In genomic region chr4:84070089-84070488, GRCm38 (mm10) we compare ENCODE assay signal across 21 mouse cellular contexts.
DNase-seq lines count a peak whose midpoint lies in the region; ATAC-seq and TF ChIP-seq lines count a peak whose summit lies in the region.
"Had no signal": no experiment of that assay in that cellular context is flagged by ENCODE, and none has a peak within 500 bp of the region (broad histone marks: within the 10 kb centered on the region; RNA-seq: fewer than 3 reads in every experiment).

No protein-coding gene starts in this region.

- no peaks in the 10 kb centered on the region for H3K36me3 ChIP-seq in hindbrain, embryonic 12.5 days
- no peaks in the 10 kb centered on the region for H3K36me3 ChIP-seq in hindbrain, embryonic 16.5 days (ENCODE audit: control insufficient read depth, insufficient read depth, low read length)
- no peaks in the 10 kb centered on the region for H3K36me3 ChIP-seq in stomach, embryonic 14.5 days (ENCODE audit: control insufficient read depth, insufficient read depth, low read length)
- no peaks in the 10 kb centered on the region for H3K36me3 ChIP-seq in stomach, postnatal 0 days (ENCODE audit: control insufficient read depth, insufficient read depth, low read length)
- H3K36me3 ChIP-seq in limb, embryonic 10.5 days: no peaks in the 10 kb centered on the region
- no peaks in the 10 kb centered on the region for H3K36me3 ChIP-seq in midbrain, embryonic 15.5 days (replicated peaks)
- H3K36me3 ChIP-seq: lung, embryonic 15.5 days; midbrain, embryonic 13.5 days had no signal

- H3K27me3 ChIP-seq in hindbrain, embryonic 12.5 days: peaks cover under 1% of the 10 kb centered on the region; the same call in 1 of the 2 replicates
- no peaks in the 10 kb centered on the region for H3K27me3 ChIP-seq in hindbrain, embryonic 16.5 days (replicated peaks; ENCODE audit: control insufficient read depth, insufficient read depth, low read length)
- H3K27me3 ChIP-seq in stomach, embryonic 14.5 days (ENCODE audit: control insufficient read depth, insufficient read depth, low read length): no peaks in the 10 kb centered on the region
- H3K27me3 ChIP-seq in stomach, postnatal 0 days (ENCODE audit: control insufficient read depth, insufficient read depth, low read length): no peaks in the 10 kb centered on the region
- 0 out of 2 replicates have a peak, but pooled peaks cover 4% of the 10 kb centered on the region for H3K27me3 ChIP-seq in limb, embryonic 10.5 days (ENCODE audit: low read depth, poor library complexity, severe bottlenecking)
- no peaks in the 10 kb centered on the region; the same call in 1 of the 2 replicates for H3K27me3 ChIP-seq in midbrain, embryonic 15.5 days (replicated peaks)
- H3K27me3 ChIP-seq: lung, embryonic 15.5 days had no signal

- WGBS in hindbrain, embryonic 12.5 days: 75% methylated on average over 4 of the region's 4 CpGs
- WGBS in hindbrain, embryonic 16.5 days: 76% methylated on average over 4 of the region's 4 CpGs
- WGBS in stomach, embryonic 14.5 days: 49% methylated on average over 4 of the region's 4 CpGs
- WGBS in stomach, postnatal 0 days: 47% methylated on average over 4 of the region's 4 CpGs
- WGBS in limb, embryonic 10.5 days: 56% methylated on average over 4 of the region's 4 CpGs
- WGBS in midbrain, embryonic 15.5 days: 78% methylated on average over 4 of the region's 4 CpGs

- H3K9ac ChIP-seq in hindbrain, embryonic 12.5 days: no peak overlapping the region; the same call in 1 of the 2 replicates
- no peak overlapping the region for H3K9ac ChIP-seq in hindbrain, embryonic 16.5 days (ENCODE audit: low read depth, low read length)
- H3K9ac ChIP-seq in stomach, embryonic 14.5 days (replicated peaks; ENCODE audit: low read depth, low read length): no peak overlapping the region
- H3K9ac ChIP-seq in stomach, postnatal 0 days (ENCODE audit: low read length): no peak overlapping the region
- H3K9ac ChIP-seq in midbrain, embryonic 15.5 days: no peak overlapping the region
- H3K9ac ChIP-seq: lung, embryonic 15.5 days; midbrain, embryonic 13.5 days had no signal

- no peak for DNase-seq in stomach, postnatal 0 days (ENCODE audit: low spot score)
- no peak for DNase-seq in limb, embryonic 10.5 days (ENCODE audit: low spot score)
- no peak for DNase-seq in adrenal gland, adult (ENCODE audit: inconsistent age in 2 of 2, low spot score in 1 of 2)
- no peak for DNase-seq in embryo, embryonic 9.5 days (ENCODE audit: extremely low spot score)
- DNase-seq: cerebellum, postnatal 14 days; embryo, embryonic 11 days; gastrocnemius, postnatal 14 days; heart, postnatal 10 days; kidney, postnatal 14 days; spleen, adult 18-20 months; thymus, postnatal 25 days had no signal

- H3K27ac ChIP-seq in hindbrain, embryonic 12.5 days: peak overlapping the region; percentile 57
- no peak overlapping the region for H3K27ac ChIP-seq in hindbrain, embryonic 16.5 days (ENCODE audit: low read depth, low read length)
- H3K27ac ChIP-seq in stomach, embryonic 14.5 days (ENCODE audit: low read length): peak overlapping the region; percentile 7; the same call in 1 of the 2 replicates
- no peak overlapping the region for H3K27ac ChIP-seq in stomach, postnatal 0 days (replicated peaks)
- peak overlapping the region; percentile 65 for H3K27ac ChIP-seq in limb, embryonic 10.5 days
- H3K27ac ChIP-seq in midbrain, embryonic 15.5 days: no peak overlapping the region
- H3K27ac ChIP-seq: left cerebral cortex, adult 2 months; lung, embryonic 15.5 days; macrophage; midbrain, embryonic 13.5 days had no signal

- no peak for TF ChIP-seq EP300 in stomach, postnatal 0 days (optimal IDR thresholded peaks at IDR 0.05)

- no peak overlapping the region for H3K4me3 ChIP-seq in hindbrain, embryonic 12.5 days
- H3K4me3 ChIP-seq in hindbrain, embryonic 16.5 days (ENCODE audit: low read length): no peak overlapping the region
- no peak overlapping the region for H3K4me3 ChIP-seq in stomach, embryonic 14.5 days (ENCODE audit: low read depth, low read length)
- H3K4me3 ChIP-seq in stomach, postnatal 0 days (ENCODE audit: low read depth, low read length): no peak overlapping the region
- H3K4me3 ChIP-seq in limb, embryonic 10.5 days: no peak overlapping the region
- no peak overlapping the region for H3K4me3 ChIP-seq in midbrain, embryonic 15.5 days
- H3K4me3 ChIP-seq: left cerebral cortex, adult 2 months; lung, embryonic 15.5 days; midbrain, embryonic 13.5 days had no signal

- no peak for ATAC-seq in hindbrain, embryonic 12.5 days (ENCODE audit: low FRiP score)
- no peak for ATAC-seq in hindbrain, embryonic 16.5 days
- no peak for ATAC-seq in stomach, embryonic 14.5 days (ENCODE audit: insufficient number of reproducible peaks, insufficient read depth, low FRiP score, low read depth)
- no peak for ATAC-seq in stomach, postnatal 0 days (ENCODE audit: low FRiP score, low TSS enrichment)
- no peak for ATAC-seq in midbrain, embryonic 15.5 days (replicated peaks)
- ATAC-seq: inflammation-experienced regulatory T-cells, adult 6 months; midbrain, embryonic 13.5 days had no signal

- H3K4me2 ChIP-seq in hindbrain, embryonic 12.5 days (replicated peaks): no peak overlapping the region
- no peak overlapping the region for H3K4me2 ChIP-seq in hindbrain, embryonic 16.5 days (ENCODE audit: low read length)
- H3K4me2 ChIP-seq in stomach, embryonic 14.5 days (replicated peaks; ENCODE audit: low read depth, low read length): no peak overlapping the region
- H3K4me2 ChIP-seq in stomach, postnatal 0 days (replicated peaks; ENCODE audit: low read depth): no peak overlapping the region
- H3K4me2 ChIP-seq in midbrain, embryonic 15.5 days: no peak overlapping the region
- H3K4me2 ChIP-seq: liver, embryonic 11.5 days; lung, embryonic 15.5 days; midbrain, embryonic 13.5 days had no signal

- no peaks in the 10 kb centered on the region for H3K9me3 ChIP-seq in hindbrain, embryonic 12.5 days (replicated peaks)
- H3K9me3 ChIP-seq in hindbrain, embryonic 16.5 days (ENCODE audit: control insufficient read depth, low read length): no peaks in the 10 kb centered on the region
- H3K9me3 ChIP-seq in stomach, embryonic 14.5 days (ENCODE audit: control insufficient read depth, low read depth, low read length): no peaks in the 10 kb centered on the region
- H3K9me3 ChIP-seq in stomach, postnatal 0 days (ENCODE audit: control insufficient read depth, low read length): no peaks in the 10 kb centered on the region
- H3K9me3 ChIP-seq in limb, embryonic 10.5 days (replicated peaks): no peaks in the 10 kb centered on the region
- H3K9me3 ChIP-seq in midbrain, embryonic 15.5 days: no peaks in the 10 kb centered on the region
- H3K9me3 ChIP-seq: lung, embryonic 15.5 days; midbrain, embryonic 13.5 days had no signal

- no peak for TF ChIP-seq CTCF in stomach, postnatal 0 days (IDR thresholded peaks at IDR 0.05; ENCODE audit: low read depth)

- H3K4me1 ChIP-seq in hindbrain, embryonic 12.5 days: peaks cover 18% of the 10 kb centered on the region
- no peaks in the 10 kb centered on the region; the same call in 1 of the 2 replicates for H3K4me1 ChIP-seq in hindbrain, embryonic 16.5 days (ENCODE audit: control insufficient read depth, insufficient read depth, low read depth, low read length)
- H3K4me1 ChIP-seq in stomach, embryonic 14.5 days (ENCODE audit: control insufficient read depth, insufficient read depth, low read length): peaks cover 18% of the 10 kb centered on the region
- no peaks in the 10 kb centered on the region; the same call in 1 of the 2 replicates for H3K4me1 ChIP-seq in stomach, postnatal 0 days (replicated peaks; ENCODE audit: control insufficient read depth, insufficient read depth)
- H3K4me1 ChIP-seq in limb, embryonic 10.5 days: peaks cover 42% of the 10 kb centered on the region
- H3K4me1 ChIP-seq in midbrain, embryonic 15.5 days: no peaks in the 10 kb centered on the region; the same call in 1 of the 2 replicates

Comparison
In these comparisons a context has a peak if more than half of its experiments do, and no peak if none do; other contexts are left out.
1. H3K27ac ChIP-seq: peak in hindbrain, embryonic 12.5 days (single experiment), stomach, embryonic 14.5 days (single experiment) and limb, embryonic 10.5 days (single experiment); none in hindbrain, embryonic 16.5 days (single experiment), stomach, postnatal 0 days (single experiment) and midbrain, embryonic 15.5 days (single experiment).